Mouse (Mus musculus): ENCODE data around the gene Zfp113. TPM values are rescaled to one million over a fixed set of nuclear protein-coding genes. Genes with fewer than 3 reads are reported as not detected.

The Zfp113 gene
- total RNA-seq (2017), result 6.4 and 8.6 TPM in 2 replicates

- peak; percentile 96 for ATAC-seq (ENCODE audit: extremely low read depth, insufficient number of reproducible peaks, low FRiP score, poor library complexity, severe bottlenecking)
Observed at GRCm38 (mm10) chr5:138155443-138155976, at the start of gene Zfp113. Zfp113 (minus strand) TSS chr5:138155744.

DNA sequence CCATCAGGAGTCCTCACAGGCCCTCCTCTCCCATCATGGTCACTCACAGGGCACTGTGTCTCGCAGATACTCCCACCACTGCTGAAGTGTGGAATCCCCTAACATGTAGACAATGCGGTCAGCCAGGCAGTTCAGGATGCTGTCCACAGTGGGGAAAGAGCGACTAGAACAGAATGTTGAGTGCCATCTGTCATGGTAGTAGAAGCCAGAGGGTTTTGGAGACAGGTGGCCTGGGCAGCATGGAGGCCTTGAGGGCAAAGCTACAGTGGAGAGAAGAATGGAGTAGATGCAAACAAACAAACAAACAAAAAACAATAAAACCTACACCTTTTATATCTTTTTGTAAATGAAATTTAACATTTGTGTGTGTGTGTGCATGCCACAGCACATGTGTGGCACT is 46.5 kb upstream of the Zfp113 start:
- no peak for ATAC-seq (ENCODE audit: extremely low read depth, insufficient number of reproducible peaks, low FRiP score, poor library complexity, severe bottlenecking)

DNA sequence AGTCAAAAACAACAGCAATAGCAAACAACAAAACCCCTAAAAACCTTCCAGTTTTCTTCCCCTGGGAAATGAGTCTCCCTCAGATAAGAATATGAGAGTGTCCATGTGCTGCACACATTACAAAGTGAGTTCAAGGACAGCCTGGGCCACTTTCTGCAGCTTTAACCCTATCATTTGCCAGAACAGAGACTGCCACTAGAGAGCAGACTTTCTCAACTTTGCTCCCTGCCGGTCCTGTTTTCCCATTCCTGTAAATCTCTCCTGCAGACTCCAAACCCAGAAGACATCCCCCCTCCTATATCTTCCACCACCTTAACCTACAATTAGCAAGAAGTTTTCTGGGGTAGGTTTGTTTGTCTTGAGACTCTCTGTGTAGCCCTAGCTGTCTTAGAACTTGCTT is 44.0 kb upstream of the Zfp113 start:
- ATAC-seq (ENCODE audit: extremely low read depth, insufficient number of reproducible peaks, low FRiP score, poor library complexity, severe bottlenecking), result no peak

DNA sequence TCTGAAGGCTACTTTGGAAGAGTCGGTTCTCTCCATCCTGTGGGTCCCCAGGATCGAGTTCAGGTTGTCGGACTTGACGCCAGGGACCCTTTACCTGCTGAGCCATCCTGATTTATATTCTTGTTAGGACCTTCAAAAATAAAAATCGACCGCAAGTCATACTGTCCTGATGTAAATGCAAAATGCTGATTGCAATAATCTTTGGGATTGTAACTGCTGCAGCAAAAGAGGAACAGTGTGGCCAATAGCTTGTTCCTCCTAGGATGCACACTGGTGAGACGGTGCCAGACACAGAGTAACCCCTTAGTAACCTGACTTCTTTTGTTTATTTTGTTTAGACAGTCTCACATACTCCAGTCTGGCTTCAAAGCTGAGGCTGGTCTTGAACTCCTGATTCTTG is 39.9 kb upstream of the Zfp113 start:
- ATAC-seq (ENCODE audit: extremely low read depth, insufficient number of reproducible peaks, low FRiP score, poor library complexity, severe bottlenecking), result no peak

DNA sequence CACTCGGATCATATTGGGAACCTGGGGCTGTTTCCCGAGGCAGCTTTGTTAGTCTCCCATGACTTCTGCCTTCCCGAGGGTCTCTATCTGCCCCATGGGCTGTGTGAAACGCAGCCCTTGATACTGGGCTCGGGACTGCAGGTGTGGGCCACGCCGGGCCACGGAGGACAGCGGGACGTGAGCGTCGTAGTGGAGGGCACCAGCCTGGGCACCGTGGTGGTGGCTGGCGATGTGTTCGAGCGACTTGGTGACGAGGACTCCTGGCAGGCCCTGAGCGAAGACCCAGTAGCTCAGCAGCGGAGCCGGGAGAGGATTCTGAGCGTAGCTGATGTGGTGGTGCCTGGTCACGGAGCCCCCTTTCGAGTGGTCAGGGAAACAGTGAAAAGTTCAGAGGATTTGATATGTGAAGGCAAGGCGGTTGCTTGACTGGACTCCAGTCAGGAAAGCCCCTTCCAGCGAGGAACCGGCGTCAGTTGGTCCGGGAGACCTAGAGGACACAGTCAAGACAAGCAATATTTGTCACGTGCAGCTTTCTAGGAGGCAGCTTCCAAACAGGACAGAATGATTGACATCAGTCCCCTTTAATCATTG is 39.3 kb upstream of the Zfp113 start:
- no peak for ATAC-seq (ENCODE audit: extremely low read depth, insufficient number of reproducible peaks, low FRiP score, poor library complexity, severe bottlenecking)

- ATAC-seq (ENCODE audit: extremely low read depth, insufficient number of reproducible peaks, low FRiP score, poor library complexity, severe bottlenecking), result peak; percentile 62; the same call in 1 of the 2 replicates
Observed at GRCm38 (mm10) chr5:138193771-138194727, 38.5 kb upstream of the Zfp113 start, which contains the start of gene Mblac1. Mblac1 (plus strand) TSS chr5:138194314.

GRCm38 (mm10) chr5:138187661-138188306 is 32.2 kb upstream of the Zfp113 start:
- ATAC-seq (ENCODE audit: extremely low read depth, insufficient number of reproducible peaks, low FRiP score, poor library complexity, severe bottlenecking), result peak; percentile 76

DNA sequence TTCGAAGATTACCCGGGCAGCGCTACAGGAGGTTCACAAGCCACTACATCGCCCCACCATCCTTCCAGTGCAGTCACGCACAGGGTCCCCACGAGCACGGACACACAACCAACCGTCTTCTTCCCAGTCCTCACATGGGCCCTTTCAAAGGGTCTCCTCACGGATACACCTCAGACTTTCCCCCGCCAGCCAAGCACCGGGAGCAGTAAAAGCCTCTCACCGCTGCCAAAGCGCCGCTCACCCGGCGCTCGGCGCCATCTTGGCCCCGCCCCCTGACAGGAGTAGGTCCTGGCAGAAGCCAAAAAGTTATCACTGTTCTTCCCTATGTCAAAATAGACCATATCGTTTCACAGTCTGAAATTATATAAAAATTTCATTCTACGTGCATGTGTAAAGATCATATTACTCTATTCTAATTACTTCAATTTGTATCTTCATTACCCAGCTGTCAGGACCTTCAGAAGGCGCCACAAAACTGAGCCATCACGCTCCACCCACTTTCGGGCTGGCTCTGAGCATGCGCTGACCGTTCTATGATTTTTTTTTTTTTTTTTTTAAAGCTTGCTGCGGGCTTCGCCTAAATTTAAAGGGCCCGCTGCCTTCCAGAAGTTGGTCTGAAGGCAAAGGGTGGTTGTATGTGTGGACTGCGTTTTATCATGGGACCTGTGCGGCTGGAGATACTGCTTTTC is 31.6 kb upstream of the Zfp113 start, which contains the start of the genes Taf6 and Cnpy4:
Taf6 (minus strand) TSS at position 502 of the 689 bp plus-strand sequence.
Cnpy4 (plus strand) TSS at position 536 of the 689 bp plus-strand sequence.
- peak; percentile 62 for ATAC-seq (ENCODE audit: extremely low read depth, insufficient number of reproducible peaks, low FRiP score, poor library complexity, severe bottlenecking)

DNA sequence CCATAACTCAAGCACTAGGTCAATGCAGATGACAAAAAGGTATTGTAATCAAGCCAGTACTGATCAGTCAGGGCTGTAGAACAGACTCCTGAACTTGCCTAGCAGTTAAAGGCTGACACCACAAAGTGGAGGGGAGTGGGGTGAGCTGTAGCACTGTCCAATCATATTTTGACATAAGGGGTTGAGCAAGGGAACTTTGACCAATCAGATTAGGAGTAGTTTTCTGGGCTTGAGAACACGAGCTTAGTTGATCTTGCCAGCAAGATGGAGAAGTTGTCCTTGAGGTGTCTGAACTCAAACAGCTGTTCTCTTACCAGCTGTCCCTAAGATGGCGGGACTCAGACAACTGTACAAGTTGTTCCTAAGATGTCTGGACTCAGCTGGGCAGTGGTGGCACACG is 17.7 kb upstream of the Zfp113 start:
- ATAC-seq (ENCODE audit: extremely low read depth, insufficient number of reproducible peaks, low FRiP score, poor library complexity, severe bottlenecking), result no peak

- peak; percentile 86 for ATAC-seq (ENCODE audit: extremely low read depth, insufficient number of reproducible peaks, low FRiP score, poor library complexity, severe bottlenecking)
Observed at GRCm38 (mm10) chr5:138171695-138172491, 16.3 kb upstream of the Zfp113 start, which contains the start of the genes Ap4m1 and Mcm7. Ap4m1 (plus strand) TSS chr5:138172002. Mcm7 (minus strand) TSS chr5:138172422.

GRCm38 (mm10) chr5:138170936-138171561 is 15.5 kb upstream of the Zfp113 start:
- peak; percentile 77 for ATAC-seq (ENCODE audit: extremely low read depth, insufficient number of reproducible peaks, low FRiP score, poor library complexity, severe bottlenecking)

DNA sequence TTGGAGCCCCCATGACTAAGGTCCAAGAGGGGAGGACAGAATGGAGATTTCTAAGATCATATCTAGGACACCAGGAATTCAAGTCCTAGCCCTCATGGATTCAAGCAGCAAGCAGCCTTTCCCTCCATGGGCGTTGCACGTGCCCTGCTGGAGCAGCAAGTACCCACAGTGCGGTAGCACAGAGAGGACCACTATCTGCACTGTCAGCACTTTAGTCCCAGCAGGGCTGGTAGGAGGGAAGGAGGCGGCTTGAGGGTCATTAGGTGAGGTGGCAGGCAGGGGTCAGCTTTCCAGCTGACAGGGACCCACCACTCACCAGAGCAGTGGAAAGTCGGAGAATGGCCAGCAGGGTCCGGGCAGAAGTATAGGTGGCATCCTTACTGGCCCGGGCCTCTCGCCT is 10.1 kb upstream of the Zfp113 start:
- ATAC-seq (ENCODE audit: extremely low read depth, insufficient number of reproducible peaks, low FRiP score, poor library complexity, severe bottlenecking), result no peak

GRCm38 (mm10) chr5:138163610-138164009 is 8.1 kb upstream of the Zfp113 start:
- ATAC-seq (ENCODE audit: extremely low read depth, insufficient number of reproducible peaks, low FRiP score, poor library complexity, severe bottlenecking), result no peak

DNA sequence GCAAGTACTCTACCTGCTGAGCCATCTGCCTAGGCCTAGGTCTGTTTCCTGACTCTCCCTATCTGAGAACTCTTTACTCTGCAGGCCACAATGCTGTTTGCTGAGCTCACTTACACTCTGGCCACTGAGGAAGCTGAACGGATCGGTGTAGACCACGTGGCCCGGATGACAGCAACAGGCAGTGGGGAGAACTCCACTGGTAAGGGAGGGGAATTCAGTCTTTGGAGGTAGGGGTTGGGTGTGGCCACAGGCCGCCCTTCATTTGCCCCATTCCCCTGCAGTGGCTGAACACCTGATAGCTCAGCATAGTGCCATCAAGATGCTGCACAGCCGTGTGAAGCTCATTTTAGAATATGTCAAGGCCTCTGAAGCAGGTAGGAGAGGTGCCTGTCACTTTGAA is 7.5 kb upstream of the Zfp113 start:
- no peak for ATAC-seq (ENCODE audit: extremely low read depth, insufficient number of reproducible peaks, low FRiP score, poor library complexity, severe bottlenecking)

GRCm38 (mm10) chr5:138160842-138161665 is 5.5 kb upstream of the Zfp113 start, which contains the start of gene Cops6:
Cops6 (plus strand) TSS chr5:138161071.
- ATAC-seq (ENCODE audit: extremely low read depth, insufficient number of reproducible peaks, low FRiP score, poor library complexity, severe bottlenecking), result peak; percentile 98

DNA sequence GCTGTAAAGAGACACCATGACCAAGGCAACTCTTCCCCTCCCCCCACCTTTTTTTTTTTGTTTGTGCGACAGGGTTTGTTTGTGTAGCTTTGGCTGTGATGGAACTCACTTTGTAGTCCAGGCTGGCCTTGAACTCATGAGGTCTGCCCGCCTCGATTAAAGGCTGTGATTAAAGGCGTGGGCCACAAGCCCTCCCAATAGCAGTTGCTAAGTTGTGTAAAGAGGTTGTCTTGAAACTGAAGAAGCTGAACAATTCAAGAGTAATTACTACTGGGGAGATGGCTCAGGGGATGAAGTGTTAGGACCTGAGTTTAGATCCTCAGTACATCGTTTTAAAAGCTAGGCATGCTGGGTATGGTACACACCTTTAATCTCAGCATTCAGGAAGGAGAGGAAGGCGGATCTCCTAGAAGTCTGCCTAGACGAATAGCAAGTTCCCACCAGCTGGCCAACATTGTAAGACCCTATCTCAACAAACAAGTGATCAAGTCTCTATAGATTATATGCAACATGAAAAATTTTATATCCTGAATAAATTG is 4.7 kb upstream of the Zfp113 start:
- no peak for ATAC-seq (ENCODE audit: extremely low read depth, insufficient number of reproducible peaks, low FRiP score, poor library complexity, severe bottlenecking)
